ENCODE assay signal across 8 mouse cellular contexts in genomic region chr7:114276005-114276752, GRCm38 (mm10). TPM values are rescaled to one million over a fixed set of nuclear protein-coding genes. Genes with fewer than 3 reads are reported as not detected.
DNase-seq lines count a peak whose midpoint lies in the region; ATAC-seq lines count a peak whose summit lies in the region.

TSS of gene Psma1 (minus strand) at chr7:114276118.

- ATAC-seq in megakaryocyte progenitor cell, adult 5-6 weeks (replicated peaks; ENCODE audit: poor library complexity): peak; percentile 97

- DNase-seq in adipocyte (ENCODE audit: low spot score): peak; percentile 97
- DNase-seq in embryo, embryonic 10 days (ENCODE audit: low spot score): peak; percentile 98
- DNase-seq in gastrocnemius, postnatal 10 days: peak; percentile 96
- peak; percentile 99 for DNase-seq in induced T-regulatory cell, adult 2 months (ENCODE audit: low read depth)
- DNase-seq in left cerebral cortex, adult 9 months (ENCODE audit: low spot score in 2 of 2): peak; percentile 94 to 97
- DNase-seq in right cerebral cortex, postnatal 14 days: peak; percentile 98
- peak; percentile 94 to 96 for DNase-seq in urinary bladder, postnatal 36 days (ENCODE audit: low spot score in 2 of 2)

RNA-seq across cellular contexts. Expression of gene Psma1, which starts in this region (rescaled TPM):
- total RNA-seq in gastrocnemius, postnatal 10 days (2021): 100 to 1,000 TPM; 108 to 114 TPM
- total RNA-seq in megakaryocyte progenitor cell, adult 5-6 weeks (2015): 391 and 406 TPM in 2 replicates
- 317 and 333 TPM in 2 replicates for total RNA-seq in megakaryocyte progenitor cell, adult 5-6 weeks (2017)

Comparison
In these comparisons a context has a peak if more than half of its experiments do, and no peak if none do; other contexts are left out.
1. Peak in every context shown above with its lines: DNase-seq and ATAC-seq.